Mouse (Mus musculus) kidney, adult 2 months (tissue): ENCODE measurements at regions not wholly inside any gene's neighbourhood (a gene's known extent, or its start where the extent isn't known, plus 50 kb on each side); places are given as distances from the start of the nearest gene placed in this dataset.

Experiments used
- CTCF ChIP-seq: fragments of 200-500 bp; conservative IDR thresholded peaks from 2 replicates; pipeline ENCODE4 v1.5.1; 2011; ENCODE audit warnings: low read depth, mild to moderate bottlenecking, control low read depth, low read length, moderate library complexity, mixed read lengths; ENCODE audit not compliant: insufficient read depth, insufficient read length
- POLR2A ChIP-seq: fragments of 200-500 bp; IDR thresholded peaks from one replicate; pipeline ENCODE4 v1.6.1; 2011; ENCODE audit warnings: low read depth, low read length, control low read depth

GRCm38 (mm10) chr1:122230442-122230841 lies 662.7 kb upstream of the Ddx18 start:
- no peak for TF ChIP-seq POLR2A
- no peak for TF ChIP-seq CTCF
